Mouse (Mus musculus) stomach, postnatal 0 days (tissue): Measurements from ENCODE around the gene Oaz2.

Experiments
- CTCF ChIP-seq: IDR thresholded peaks from 2 replicates; pipeline ENCODE4 v1.5.1; 2016; ENCODE audit warnings: antibody characterized with exemption, low read depth, mild to moderate bottlenecking, moderate library complexity
- EP300 ChIP-seq: optimal IDR thresholded peaks from 2 replicates; pipeline ENCODE3; 2016; ENCODE audit warnings: antibody characterized with exemption

DNA sequence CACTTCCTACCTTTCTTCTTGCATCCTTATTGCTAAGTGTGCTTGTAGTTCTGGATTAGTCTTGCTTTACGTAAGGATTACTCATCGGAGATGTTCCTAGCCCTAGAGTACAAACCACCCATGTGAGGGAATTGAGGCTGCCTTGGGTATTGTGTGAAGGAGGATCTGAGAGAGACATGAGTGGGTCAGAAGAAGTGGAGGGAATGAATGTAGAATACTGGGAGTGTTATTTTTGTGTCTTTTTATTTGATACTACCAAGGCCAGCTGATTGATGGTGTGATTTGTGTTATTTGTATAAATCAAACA lies 13.8 kb downstream of the Oaz2 start:
- TF ChIP-seq CTCF, result no peak
- no peak for TF ChIP-seq EP300
